Mouse (Mus musculus) hindbrain, embryonic 16.5 days (tissue): Measurements from ENCODE around the gene Lrrc42. TPM values are rescaled to one million over a fixed set of nuclear protein-coding genes. Genes with fewer than 3 reads are reported as not detected.

Source experiments
- ATAC-seq: fragments of 200-750 bp; cut with Nextera tagmentation; 2 replicates; pipeline ENCODE4 v1.8.0; 2017; ENCODE audit warnings: moderate TSS enrichment, moderate library complexity
- H3K27ac ChIP-seq: fragments of 300-500 bp; sonication (generic); 2 replicates; pipeline ENCODE4 v1.5.1; 2014; ENCODE audit warnings: low read depth, mild to moderate bottlenecking, control low read depth, low read length, moderate library complexity
- H3K27me3 ChIP-seq: fragments of 300-500 bp; sonication (generic); replicated peaks from 2 replicates; pipeline ENCODE4 v1.6.1; 2014; ENCODE audit warnings: low read length; ENCODE audit not compliant: control insufficient read depth, insufficient read depth
- H3K36me3 ChIP-seq: fragments of 300-500 bp; sonication (generic); 2 replicates; pipeline ENCODE4 v1.6.1; 2014; ENCODE audit warnings: mild to moderate bottlenecking, low read length, moderate library complexity, mixed read lengths; ENCODE audit not compliant: control insufficient read depth, insufficient read depth
- H3K4me1 ChIP-seq: fragments of 300-500 bp; sonication (generic); 2 replicates; pipeline ENCODE4 v1.6.1; 2014; ENCODE audit warnings: low read depth, low read length; ENCODE audit not compliant: control insufficient read depth, insufficient read depth
- H3K4me2 ChIP-seq: fragments of 300-500 bp; sonication (generic); 2 replicates; pipeline ENCODE4 v1.6.1; 2014; ENCODE audit warnings: mild to moderate bottlenecking, low read length, control low read depth, moderate library complexity
- H3K4me3 ChIP-seq: fragments of 300-500 bp; sonication (generic); 2 replicates; pipeline ENCODE4 v1.5.1; 2014; ENCODE audit warnings: mild to moderate bottlenecking, low read length, control low read depth, moderate library complexity
- H3K9ac ChIP-seq: fragments of 300-500 bp; sonication (generic); 2 replicates; pipeline ENCODE4 v1.6.1; 2014; ENCODE audit warnings: low read depth, mild to moderate bottlenecking, control low read depth, low read length, moderate library complexity
- H3K9me3 ChIP-seq: fragments of 300-500 bp; sonication (generic); 2 replicates; pipeline ENCODE4 v1.6.1; 2014; ENCODE audit warnings: mild to moderate bottlenecking, low read length, moderate library complexity; ENCODE audit not compliant: control insufficient read depth
- WGBS: fragments of 180-500 bp; shearing (Covaris S2); extraction: QIAGEN DNeasy Blood & Tissue Kit; methylation state at CpG from one replicate; pipeline ENCODE4 v1.1.7; 2014; 5-methylcytosine and 5-hydroxymethylcytosine counted together
- polyA plus RNA-seq: library from polyadenylated mRNA; unstranded; fragments of >200 nt; fragmentation: Nextera tagmentation; extraction: Ambion mirVana; gene quantifications from 2 replicates; pipeline ENCODE4 v1.2.1, GENCODE M21; 2015

Lrrc42 gene
- polyA plus RNA-seq, 1 experiment from 2014 or later = 54.7 TPM

DNA sequence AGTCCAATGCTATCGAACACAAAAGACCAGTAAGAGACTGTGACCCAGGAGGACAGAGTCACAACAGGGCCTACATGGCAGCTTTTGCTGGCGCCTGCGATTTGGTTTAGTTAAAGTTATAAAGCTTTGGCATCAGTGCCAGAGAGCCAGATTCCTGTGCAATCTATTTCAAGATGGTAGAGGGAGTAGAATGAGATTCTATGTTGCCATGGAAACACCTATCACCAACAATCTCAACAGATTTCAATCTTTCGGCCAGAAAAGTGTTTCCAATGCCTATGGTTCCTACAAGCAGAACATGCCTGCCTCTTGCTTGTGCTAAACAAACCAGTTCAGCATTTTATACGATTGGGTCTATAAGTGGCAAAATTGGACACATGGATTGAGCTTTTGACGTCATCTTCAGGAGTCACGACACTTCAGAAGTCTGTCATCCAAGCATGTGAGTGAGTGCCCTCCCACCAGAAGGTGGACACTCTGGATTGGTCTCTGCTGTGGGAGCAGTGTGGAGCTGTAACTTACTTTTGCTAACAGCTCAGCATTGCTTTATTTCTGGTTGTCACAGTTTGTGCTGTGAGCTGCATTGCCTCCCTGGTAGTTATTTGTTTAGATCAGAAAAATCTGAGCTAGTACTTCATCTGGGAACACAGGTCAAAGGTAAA is 38.4 kb upstream of the Lrrc42 start:
- ATAC-seq = no peak
- Histone ChIP-seq H3K4me3 (no peak overlapping the region), H3K27me3 (no peaks in the 10 kb centered on the region), H3K4me1 (no peaks in the 10 kb centered on the region), H3K27ac (no peak overlapping the region), H3K36me3 (no peaks in the 10 kb centered on the region), H3K4me2 (no peak overlapping the region), H3K9ac (no peak overlapping the region), H3K9me3 (no peaks in the 10 kb centered on the region)
- 84% methylated on average over 7 of the region's 7 CpGs for WGBS

DNA sequence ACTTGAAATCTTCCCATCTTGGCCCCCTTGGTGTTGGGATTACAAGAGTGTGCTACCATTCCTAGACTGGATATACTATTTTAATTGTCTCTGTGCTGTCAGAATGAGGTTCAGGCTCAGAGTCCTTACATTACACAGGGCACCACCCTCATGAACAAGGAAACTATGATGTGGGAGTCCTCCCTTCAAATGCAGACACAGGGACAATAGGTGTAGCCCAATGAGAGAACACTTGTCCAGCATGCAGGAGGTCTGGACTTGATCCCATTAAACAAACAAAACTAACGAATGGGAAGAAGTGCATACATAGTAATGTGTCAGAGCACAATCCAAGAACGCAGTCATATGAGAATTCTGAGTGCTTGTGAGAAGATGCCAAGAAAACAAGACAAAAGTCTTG is 34.2 kb upstream of the Lrrc42 start:
- Histone ChIP-seq H3K36me3 (0 out of 2 replicates have a peak, but pooled peaks cover 5% of the 10 kb centered on the region), H3K9me3 (no peaks in the 10 kb centered on the region), H3K4me2 (no peak overlapping the region), H3K27me3 (no peaks in the 10 kb centered on the region), H3K4me3 (no peak overlapping the region), H3K27ac (no peak overlapping the region), H3K4me1 (no peaks in the 10 kb centered on the region), H3K9ac (no peak overlapping the region)
- whole genome bisulfite sequencing = 91% methylated on average over 2 of the region's 2 CpGs
- ATAC-seq = no peak

DNA sequence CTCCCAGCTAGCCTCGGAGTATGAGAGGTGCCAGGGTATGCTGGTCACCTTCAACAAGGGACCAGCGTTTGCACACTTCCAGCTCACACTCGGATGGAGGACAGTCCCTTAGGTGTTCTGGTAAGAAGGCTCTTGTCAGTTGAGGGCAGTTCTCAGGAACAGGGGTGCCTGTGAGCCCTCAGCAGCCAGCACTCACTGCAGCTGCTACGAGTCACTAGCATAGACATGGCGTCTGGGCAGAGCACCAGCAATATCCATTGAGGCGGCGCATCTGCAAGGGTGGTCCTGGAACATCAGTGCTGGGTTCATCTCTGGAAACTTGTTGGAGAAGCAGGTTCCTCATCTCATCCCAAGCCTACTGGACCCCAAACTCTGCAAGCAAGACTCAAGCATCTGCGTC is 33.1 kb upstream of the Lrrc42 start:
- no peak overlapping the region for H3K4me3 ChIP-seq
- WGBS = 95% methylated on average over 8 of the region's 8 CpGs

DNA sequence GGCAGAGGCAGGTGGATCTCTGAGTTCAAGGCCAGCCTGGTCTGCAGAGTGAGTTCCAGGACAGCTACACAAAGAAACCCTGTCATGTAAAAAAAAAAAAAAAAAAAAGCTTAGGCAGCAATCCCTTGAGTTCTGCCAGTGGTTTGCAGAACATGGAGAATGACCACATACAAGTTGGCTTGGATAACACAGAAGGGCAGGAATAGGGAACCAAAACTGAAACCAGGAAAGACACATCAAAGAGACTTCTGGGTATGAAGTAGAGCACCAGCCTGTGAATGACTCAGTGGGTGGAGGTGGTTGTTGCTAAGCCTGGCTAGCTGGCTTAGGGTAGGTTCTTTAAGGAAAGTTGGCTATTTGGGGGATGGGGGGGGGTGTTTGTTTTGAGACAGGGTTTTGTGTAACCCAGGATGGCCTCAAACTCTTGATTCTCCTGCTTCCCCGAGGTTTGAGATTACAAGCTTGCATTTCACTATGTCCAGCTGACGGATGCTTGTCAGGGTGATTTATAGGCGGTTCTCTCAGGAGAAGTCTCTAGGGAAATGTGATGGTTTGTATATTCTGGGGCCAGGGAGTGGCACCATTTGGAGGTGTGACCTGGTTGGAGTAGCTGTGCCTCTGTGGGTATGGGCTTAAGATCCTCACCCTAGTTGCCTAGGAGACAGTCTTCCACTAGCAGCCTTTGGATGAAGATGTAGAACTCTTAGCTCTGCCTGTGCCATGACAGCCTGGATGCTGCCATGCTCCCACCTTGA is 32.3 kb upstream of the Lrrc42 start:
- no peaks in the 10 kb centered on the region for H3K9me3 ChIP-seq
- 80% methylated on average over 3 of the region's 3 CpGs for WGBS
- no peaks in the 10 kb centered on the region for H3K4me1 ChIP-seq
- H3K9ac ChIP-seq = no peak overlapping the region
- ATAC-seq = no peak
- no peak overlapping the region for H3K27ac ChIP-seq
- H3K36me3 ChIP-seq = 0 out of 2 replicates have a peak, but pooled peaks cover 8% of the 10 kb centered on the region
- no peak overlapping the region for H3K4me2 ChIP-seq
- H3K4me3 ChIP-seq = no peak overlapping the region
- no peaks in the 10 kb centered on the region for H3K27me3 ChIP-seq

More for the DNA sequence above, 33.1 kb upstream of the Lrrc42 start:
- no peaks in the 10 kb centered on the region for H3K4me1 ChIP-seq
- no peak overlapping the region for H3K4me2 ChIP-seq
- 0 out of 2 replicates have a peak, but pooled peaks cover 8% of the 10 kb centered on the region for H3K36me3 ChIP-seq
- no peak overlapping the region for H3K27ac ChIP-seq
- H3K27me3 ChIP-seq = no peaks in the 10 kb centered on the region
- H3K9ac ChIP-seq = no peak overlapping the region
- H3K9me3 ChIP-seq = no peaks in the 10 kb centered on the region
- no peak for ATAC-seq

DNA sequence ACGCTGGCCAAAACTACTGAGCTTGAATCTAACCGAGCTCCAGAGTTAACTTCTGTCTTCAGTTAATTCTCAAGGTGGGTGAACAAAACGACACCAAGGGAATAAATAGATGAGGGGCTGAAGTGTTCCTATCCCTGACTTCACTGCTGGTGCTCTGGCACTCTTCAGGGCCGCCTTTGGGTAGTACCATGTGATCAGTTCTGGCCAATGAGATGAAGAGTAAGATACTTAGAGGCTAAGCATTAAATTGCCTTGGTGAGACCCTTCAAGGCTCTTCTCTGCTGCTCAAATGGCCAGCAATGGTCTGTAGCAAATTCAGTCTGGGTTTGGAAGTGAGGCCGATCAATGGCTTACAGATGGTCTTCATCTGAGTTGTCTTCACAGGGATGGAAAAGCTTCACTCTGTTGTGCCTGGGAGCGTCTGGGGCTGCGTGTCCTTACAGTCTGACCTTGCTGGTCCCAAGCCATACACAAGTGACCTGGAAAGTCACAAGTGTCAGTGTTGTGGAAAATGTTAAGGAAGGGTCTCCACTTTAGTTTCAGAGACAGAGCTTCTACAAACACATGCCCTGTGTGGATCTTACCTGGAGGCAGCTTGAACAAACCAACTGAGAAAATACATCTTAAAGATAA is 27.6 kb upstream of the Lrrc42 start:
- ATAC-seq = no peak

DNA sequence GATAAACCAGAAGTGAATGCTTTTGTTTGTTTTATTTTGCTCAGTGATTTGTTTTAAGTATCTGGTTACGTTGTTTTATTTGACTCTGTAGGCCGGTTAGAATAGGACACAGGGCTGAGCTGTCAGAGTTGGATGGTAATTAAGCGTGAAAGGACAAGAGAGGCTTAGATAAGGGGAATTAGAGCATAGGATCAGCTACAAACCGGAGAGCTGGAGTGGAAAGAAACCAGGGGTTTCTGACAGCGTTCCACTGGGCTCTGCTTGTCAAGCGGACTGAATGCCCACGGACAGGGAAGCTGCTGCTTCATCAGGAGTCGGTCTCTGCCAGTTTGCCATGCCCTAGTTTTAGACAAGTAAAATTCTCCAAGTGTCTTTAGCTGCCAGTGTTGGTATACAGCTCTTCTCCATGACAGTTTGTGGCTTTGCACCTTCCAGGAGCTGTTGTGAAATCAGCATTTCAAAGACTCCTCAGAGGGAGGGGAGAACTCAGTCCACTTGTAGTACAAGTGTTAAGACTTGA is 24.9 kb upstream of the Lrrc42 start:
- 11% methylated on average over 8 of the region's 8 CpGs for WGBS
- peak; percentile 56; the same call in 1 of the 2 replicates for ATAC-seq
- Histone ChIP-seq H3K4me2 (no peak overlapping the region), H3K27ac (no peak overlapping the region), H3K4me3 (no peak overlapping the region), H3K4me1 (no peaks in the 10 kb centered on the region), H3K27me3 (no peaks in the 10 kb centered on the region), H3K9ac (no peak overlapping the region), H3K9me3 (no peaks in the 10 kb centered on the region), H3K36me3 (peaks cover 11% of the 10 kb centered on the region)

More for the DNA sequence above, 27.6 kb upstream of the Lrrc42 start:
- H3K4me3 ChIP-seq = no peak overlapping the region
- H3K4me2 ChIP-seq = no peak overlapping the region
- no peak overlapping the region for H3K9ac ChIP-seq
- 80% methylated on average over 7 of the region's 7 CpGs for WGBS
- no peak overlapping the region for H3K27ac ChIP-seq
- H3K4me1 ChIP-seq = no peaks in the 10 kb centered on the region
- H3K27me3 ChIP-seq = no peaks in the 10 kb centered on the region
- peaks cover 11% of the 10 kb centered on the region; the same call in 1 of the 2 replicates for H3K36me3 ChIP-seq
- H3K9me3 ChIP-seq = no peaks in the 10 kb centered on the region

DNA sequence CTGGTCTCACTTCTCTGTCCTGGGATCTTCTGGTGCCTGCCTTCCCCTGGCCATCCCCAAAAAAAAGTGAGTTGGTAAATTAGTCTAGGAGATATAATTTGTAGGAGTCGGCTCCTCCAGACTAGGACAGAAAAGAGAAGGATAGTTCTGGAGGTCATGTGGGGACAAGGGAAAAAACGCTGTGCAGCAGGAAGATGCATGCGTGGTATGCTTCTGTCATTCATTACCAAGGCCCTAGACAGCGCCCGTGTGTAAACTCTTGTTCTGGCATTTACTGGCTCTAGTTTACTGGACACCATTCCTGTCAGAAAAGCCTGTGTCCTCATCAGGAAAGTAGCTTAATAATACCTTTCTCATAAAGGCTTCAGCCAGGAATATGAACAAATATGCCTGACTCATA is 21.2 kb upstream of the Lrrc42 start:
- WGBS = 89% methylated on average over 5 of the region's 5 CpGs
- H3K9me3 ChIP-seq = no peaks in the 10 kb centered on the region

DNA sequence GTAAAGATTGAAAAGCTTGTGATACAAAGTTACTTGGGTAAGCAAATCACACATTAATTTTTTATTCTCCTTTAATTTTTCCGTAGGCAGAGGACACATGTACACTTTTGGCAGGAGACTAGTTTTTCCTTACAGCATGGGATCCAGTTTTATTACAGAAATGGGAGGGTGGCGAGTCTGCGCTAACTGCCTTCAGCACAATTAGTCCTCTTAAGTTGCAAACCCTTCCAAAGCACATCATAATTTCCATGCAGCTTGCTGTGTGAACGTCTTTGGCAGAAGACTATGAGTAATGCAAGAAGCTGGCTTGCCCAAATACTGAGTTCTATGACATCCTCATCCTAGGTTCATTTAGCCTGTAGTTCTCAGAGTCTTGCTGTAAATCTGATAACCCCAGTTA is 20.4 kb upstream of the Lrrc42 start:
- ATAC-seq = no peak
- H3K27ac ChIP-seq = no peak overlapping the region
- no peak overlapping the region for H3K9ac ChIP-seq
- no peaks in the 10 kb centered on the region; the same call in 1 of the 2 replicates for H3K36me3 ChIP-seq
- H3K4me1 ChIP-seq = no peaks in the 10 kb centered on the region
- no peaks in the 10 kb centered on the region for H3K9me3 ChIP-seq
- 78% methylated on average over 4 of the region's 4 CpGs for WGBS
- H3K4me2 ChIP-seq = no peak overlapping the region
- H3K27me3 ChIP-seq = no peaks in the 10 kb centered on the region
- H3K4me3 ChIP-seq = no peak overlapping the region

More for the DNA sequence above, 21.2 kb upstream of the Lrrc42 start:
- Histone ChIP-seq H3K4me1 (no peaks in the 10 kb centered on the region), H3K4me3 (no peak overlapping the region), H3K4me2 (no peak overlapping the region), H3K27ac (no peak overlapping the region), H3K36me3 (no peaks in the 10 kb centered on the region; the same call in 1 of the 2 replicates), H3K27me3 (no peaks in the 10 kb centered on the region), H3K9ac (no peak overlapping the region)
- ATAC-seq = no peak

DNA sequence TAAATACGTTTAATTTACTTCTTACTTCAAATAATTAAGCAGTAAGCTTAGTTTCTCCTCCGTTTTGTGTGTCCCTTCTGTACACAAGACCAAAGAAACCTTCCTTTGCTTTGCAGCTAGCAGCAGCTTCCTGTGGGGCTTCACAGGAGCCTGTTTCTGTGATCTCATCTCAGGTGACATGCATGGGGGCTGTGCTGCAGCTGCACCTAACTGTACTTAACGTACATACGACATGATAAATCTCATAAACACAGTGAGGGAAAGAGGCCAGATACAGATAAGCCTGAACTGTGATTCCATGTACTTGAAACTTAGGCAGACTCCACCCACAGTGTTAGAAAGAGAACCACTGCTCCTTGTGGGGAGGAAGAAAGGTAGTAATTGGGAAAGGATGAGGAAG is 6.7 kb upstream of the Lrrc42 start:
- H3K27ac ChIP-seq = no peak overlapping the region
- H3K27me3 ChIP-seq = no peaks in the 10 kb centered on the region
- H3K4me3 ChIP-seq = no peak overlapping the region
- H3K9me3 ChIP-seq = no peaks in the 10 kb centered on the region
- H3K4me2 ChIP-seq = no peak overlapping the region
- WGBS = 75% methylated on average over 4 of the region's 4 CpGs
- H3K4me1 ChIP-seq = no peaks in the 10 kb centered on the region; the same call in 1 of the 2 replicates
- peaks cover 5% of the 10 kb centered on the region; the same call in 1 of the 2 replicates for H3K36me3 ChIP-seq
- no peak overlapping the region for H3K9ac ChIP-seq
- ATAC-seq = no peak
